Mouse (Mus musculus): ENCODE data around the gene Gm13288. TPM values are rescaled to one million over a fixed set of nuclear protein-coding genes. Genes with fewer than 3 reads are reported as not detected.
"Not testable (repeated sequence)": the region's sequence is repeated elsewhere in the genome, so short reads cannot be mapped to it uniquely, and the experiment has no call there.

The Gm13288 gene
- polyA plus RNA-seq (2015; fragmentation: Nextera tagmentation; extraction: Ambion mirVana): not detected in 2 replicates

- Histone ChIP-seq H3K4me3 (peak within 1 kb of the TSS; percentile 27), H3K4me2 (peak within 1 kb of the TSS; percentile 50)
- H3K9me3 ChIP-seq (replicated peaks); ATAC-seq; H3K4me1 ChIP-seq; H3K36me3 ChIP-seq (ENCODE audit: poor library complexity, severe bottlenecking); H3K27me3 ChIP-seq; H3K27ac ChIP-seq; H3K9ac ChIP-seq: not testable (repeated sequence)
- no CpG with 5 or more reads among the region's 8 CpGs for WGBS
Measured at GRCm38 (mm10) chr4:88805231-88805630, at the start of gene Gm13288. Gm13288 (plus strand) TSS chr4:88805531.

GRCm38 (mm10) chr4:88756581-88757513, 48.5 kb upstream of the Gm13288 start:
- peak overlapping the region; percentile 74 for H3K4me2 ChIP-seq
- H3K27me3 ChIP-seq; H3K4me1 ChIP-seq; ATAC-seq; H3K9me3 ChIP-seq (replicated peaks); H3K36me3 ChIP-seq (ENCODE audit: poor library complexity, severe bottlenecking): not testable (repeated sequence)
- peak overlapping the region; percentile 59 for H3K9ac ChIP-seq
- H3K27ac ChIP-seq: peak overlapping the region; percentile 61
- peak overlapping the region; percentile 49 for H3K4me3 ChIP-seq
- WGBS: 12% methylated on average over 28 of the region's 31 CpGs

- H3K4me1 ChIP-seq; H3K9me3 ChIP-seq (replicated peaks); H3K36me3 ChIP-seq (ENCODE audit: poor library complexity, severe bottlenecking); H3K27me3 ChIP-seq: not testable (repeated sequence)
- WGBS: 0% methylated on average over 21 of the region's 21 CpGs
- peak overlapping the region; percentile 61 for H3K27ac ChIP-seq
- ATAC-seq: peak; percentile 100
- peak overlapping the region; percentile 74 for H3K4me2 ChIP-seq
- peak overlapping the region; percentile 49 for H3K4me3 ChIP-seq
- peak overlapping the region; percentile 59 for H3K9ac ChIP-seq
Measured at GRCm38 (mm10) chr4:88757628-88758031, 47.7 kb upstream of the Gm13288 start.

GRCm38 (mm10) chr4:88758751-88759150, 46.6 kb upstream of the Gm13288 start:
- H3K4me1 ChIP-seq; H3K4me3 ChIP-seq; ATAC-seq; H3K27ac ChIP-seq; H3K4me2 ChIP-seq; H3K9ac ChIP-seq; H3K27me3 ChIP-seq; H3K9me3 ChIP-seq (replicated peaks); H3K36me3 ChIP-seq (ENCODE audit: poor library complexity, severe bottlenecking): not testable (repeated sequence)
- WGBS: 87% methylated on average over 9 of the region's 9 CpGs

GRCm38 (mm10) chr4:88759610-88760268, 45.6 kb upstream of the Gm13288 start, which contains the start of gene Gm13283:
Gm13283 (plus strand) TSS chr4:88760119.
- WGBS: 23% methylated on average over 11 of the region's 14 CpGs
- H3K4me2 ChIP-seq: peak within 1 kb of the TSS; percentile 69
- H3K27me3 ChIP-seq; H3K9me3 ChIP-seq (replicated peaks); H3K36me3 ChIP-seq (ENCODE audit: poor library complexity, severe bottlenecking); H3K27ac ChIP-seq; H3K4me1 ChIP-seq; ATAC-seq: not testable (repeated sequence)
- H3K9ac ChIP-seq: peak within 1 kb of the TSS; percentile 48; the same call in 1 of the 2 replicates
- H3K4me3 ChIP-seq: peak within 1 kb of the TSS; percentile 40

- under 1% methylated on average over 23 of the region's 28 CpGs for WGBS
- not testable (repeated sequence) for H3K27ac ChIP-seq; H3K27me3 ChIP-seq; H3K9me3 ChIP-seq (replicated peaks); H3K4me1 ChIP-seq; H3K36me3 ChIP-seq (ENCODE audit: poor library complexity, severe bottlenecking); ATAC-seq
- Histone ChIP-seq H3K4me3 (peak overlapping the region; percentile 40), H3K4me2 (peak overlapping the region; percentile 69), H3K9ac (peak overlapping the region; percentile 48; the same call in 1 of the 2 replicates)
Measured at GRCm38 (mm10) chr4:88760431-88760830, 44.9 kb upstream of the Gm13288 start.

GRCm38 (mm10) chr4:88761776-88762175, 43.6 kb upstream of the Gm13288 start:
- H3K4me3 ChIP-seq; H3K27me3 ChIP-seq; H3K4me2 ChIP-seq; H3K36me3 ChIP-seq (ENCODE audit: poor library complexity, severe bottlenecking); H3K27ac ChIP-seq; H3K4me1 ChIP-seq; H3K9me3 ChIP-seq (replicated peaks); ATAC-seq; H3K9ac ChIP-seq: not testable (repeated sequence)
- 67% methylated on average over 6 of the region's 8 CpGs for WGBS

GRCm38 (mm10) chr4:88762341-88762740, 43.0 kb upstream of the Gm13288 start:
- H3K4me1 ChIP-seq, H3K4me2 ChIP-seq, H3K4me3 ChIP-seq: not testable (repeated sequence)

GRCm38 (mm10) chr4:88763384-88764018, 41.8 kb upstream of the Gm13288 start:
- Histone ChIP-seq H3K4me3 (peak overlapping the region; percentile 40), H3K9ac (0 out of 2 replicates have a peak overlapping the region, but pooled peaks have one; percentile 51), H3K4me2 (peak overlapping the region; percentile 63)
- H3K36me3 ChIP-seq (ENCODE audit: poor library complexity, severe bottlenecking); H3K9me3 ChIP-seq (replicated peaks); H3K27ac ChIP-seq; ATAC-seq; H3K4me1 ChIP-seq; H3K27me3 ChIP-seq: not testable (repeated sequence)
- 3% methylated on average over 25 of the region's 42 CpGs for WGBS

More at GRCm38 (mm10) chr4:88762341-88762740, 43.0 kb upstream of the Gm13288 start:
- H3K36me3 ChIP-seq (ENCODE audit: poor library complexity, severe bottlenecking); H3K27ac ChIP-seq; ATAC-seq; H3K9me3 ChIP-seq (replicated peaks); H3K27me3 ChIP-seq; H3K9ac ChIP-seq: not testable (repeated sequence)
- 62% methylated on average over 9 of the region's 9 CpGs for WGBS

- H3K9ac ChIP-seq; H3K36me3 ChIP-seq (ENCODE audit: poor library complexity, severe bottlenecking); H3K4me1 ChIP-seq; H3K27ac ChIP-seq; H3K4me3 ChIP-seq; H3K9me3 ChIP-seq (replicated peaks); H3K4me2 ChIP-seq; H3K27me3 ChIP-seq; ATAC-seq: not testable (repeated sequence)
- WGBS: no CpG with 5 or more reads among the region's 32 CpGs
Measured at GRCm38 (mm10) chr4:88773534-88773933, 31.8 kb upstream of the Gm13288 start, which contains the start of gene Gm13290. Gm13290 (plus strand) TSS chr4:88773834.

- ATAC-seq; H3K4me2 ChIP-seq; H3K9ac ChIP-seq; H3K27ac ChIP-seq; H3K4me3 ChIP-seq; H3K9me3 ChIP-seq (replicated peaks); H3K4me1 ChIP-seq; H3K36me3 ChIP-seq (ENCODE audit: poor library complexity, severe bottlenecking); H3K27me3 ChIP-seq: not testable (repeated sequence)
- no CpG with 5 or more reads among the region's 29 CpGs for WGBS
Measured at GRCm38 (mm10) chr4:88776622-88777021, 28.7 kb upstream of the Gm13288 start, which contains the start of gene Gm13289. Gm13289 (plus strand) TSS chr4:88776922.

GRCm38 (mm10) chr4:88779550-88779949, 25.8 kb upstream of the Gm13288 start, which contains the start of gene Gm13272:
Gm13272 (plus strand) TSS chr4:88779850.
- not testable (repeated sequence) for H3K4me2 ChIP-seq; H3K36me3 ChIP-seq (ENCODE audit: poor library complexity, severe bottlenecking); H3K9ac ChIP-seq; H3K27me3 ChIP-seq; ATAC-seq; H3K4me1 ChIP-seq; H3K9me3 ChIP-seq (replicated peaks); H3K4me3 ChIP-seq; H3K27ac ChIP-seq
- no CpG with 5 or more reads among the region's 29 CpGs for WGBS
